Mouse (Mus musculus): ENCODE measurements around the gene Gm11099. TPM values are rescaled to one million over a fixed set of nuclear protein-coding genes. Genes with fewer than 3 reads are reported as not detected.

Gm11099 gene
- polyA plus RNA-seq, 1 experiment from 2014 or later = not detected

DNA sequence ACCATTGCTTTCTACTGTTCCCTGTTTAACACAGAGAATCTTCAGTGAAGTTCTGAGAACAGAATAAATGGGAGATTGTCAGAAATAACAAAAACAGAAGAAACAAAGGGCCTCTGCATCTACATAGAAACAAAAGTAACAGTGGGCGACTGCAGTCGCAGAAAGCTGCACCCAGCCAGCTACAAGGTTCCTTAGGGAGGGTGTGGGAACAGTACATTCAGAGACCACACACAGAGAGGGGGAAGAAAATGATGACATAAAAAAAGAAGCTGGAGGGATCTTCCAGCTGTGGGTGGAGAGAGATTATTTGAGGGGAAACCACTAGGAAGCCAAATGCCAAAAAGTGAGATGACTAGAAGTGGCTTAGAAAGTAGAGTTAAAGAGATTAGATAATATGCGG is 20.6 kb downstream of the Gm11099 start:
- ATAC-seq (replicated peaks; ENCODE audit: low FRiP score) (no peak), DNase-seq (ENCODE audit: low spot score) (no peak)
- Histone ChIP-seq H3K4me1 (replicated peaks; ENCODE audit: control insufficient read depth, insufficient read depth, low read length) (no peaks in the 10 kb centered on the region), H3K4me3 (ENCODE audit: low read depth, low read length) (no peak overlapping the region), H3K36me3 (ENCODE audit: control insufficient read depth, insufficient read depth, low read length) (no peaks in the 10 kb centered on the region), H3K4me2 (no peak overlapping the region), H3K9ac (ENCODE audit: low read depth, low read length) (no peak overlapping the region), H3K27ac (ENCODE audit: low read depth, low read length) (no peak overlapping the region), H3K9me3 (ENCODE audit: control insufficient read depth, low read length) (no peaks in the 10 kb centered on the region), H3K27me3 (replicated peaks; ENCODE audit: control insufficient read depth, insufficient read depth, low read length) (no peaks in the 10 kb centered on the region)
- 59% methylated on average over 3 of the region's 3 CpGs for WGBS

- H3K9me3 ChIP-seq (ENCODE audit: control insufficient read depth, low read length) = no peaks in the 10 kb centered on the region
- DNase-seq (ENCODE audit: low spot score) (no peak), ATAC-seq (replicated peaks; ENCODE audit: low FRiP score) (no peak)
- no peaks in the 10 kb centered on the region for H3K27me3 ChIP-seq (replicated peaks; ENCODE audit: control insufficient read depth, insufficient read depth, low read length)
- H3K4me2 ChIP-seq = no peak overlapping the region
- H3K27ac ChIP-seq (ENCODE audit: low read depth, low read length) = no peak overlapping the region
- H3K9ac ChIP-seq (ENCODE audit: low read depth, low read length) = no peak overlapping the region
- WGBS = 39% methylated on average over 4 of the region's 4 CpGs
- H3K36me3 ChIP-seq (ENCODE audit: control insufficient read depth, insufficient read depth, low read length) = no peaks in the 10 kb centered on the region
- H3K4me1 ChIP-seq (replicated peaks; ENCODE audit: control insufficient read depth, insufficient read depth, low read length) = no peaks in the 10 kb centered on the region
- H3K4me3 ChIP-seq (ENCODE audit: low read depth, low read length) = no peak overlapping the region
Measured at GRCm38 (mm10) chr2:58905057-58905456, 45.8 kb downstream of the Gm11099 start.

- no peak overlapping the region for H3K4me3 ChIP-seq (ENCODE audit: low read depth, low read length)
Measured at GRCm38 (mm10) chr2:58906814-58907516, 47.7 kb downstream of the Gm11099 start.

DNA sequence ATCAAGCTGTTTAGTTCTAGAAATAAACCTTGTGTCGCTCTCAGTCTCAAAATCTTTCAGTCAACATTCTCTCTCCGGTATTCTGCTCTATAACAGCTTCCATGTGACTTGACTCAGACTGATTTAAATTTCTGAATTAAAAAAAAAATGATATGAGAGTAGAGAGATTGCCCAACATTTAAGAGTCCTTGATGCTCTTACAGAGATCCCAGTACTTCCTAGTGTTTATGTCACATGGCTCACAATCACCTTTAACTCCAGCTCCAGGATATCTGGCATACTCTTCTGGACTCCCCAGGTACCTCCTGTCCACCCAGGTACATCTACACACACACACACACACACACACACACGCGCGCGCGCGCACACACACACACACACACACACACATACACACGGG is 53.1 kb downstream of the Gm11099 start:
- Histone ChIP-seq H3K4me1 (replicated peaks; ENCODE audit: control insufficient read depth, insufficient read depth, low read length) (no peaks in the 10 kb centered on the region), H3K4me2 (no peak overlapping the region), H3K36me3 (ENCODE audit: control insufficient read depth, insufficient read depth, low read length) (no peaks in the 10 kb centered on the region), H3K9me3 (ENCODE audit: control insufficient read depth, low read length) (no peaks in the 10 kb centered on the region), H3K27ac (ENCODE audit: low read depth, low read length) (no peak overlapping the region), H3K27me3 (replicated peaks; ENCODE audit: control insufficient read depth, insufficient read depth, low read length) (no peaks in the 10 kb centered on the region), H3K9ac (ENCODE audit: low read depth, low read length) (no peak overlapping the region), H3K4me3 (ENCODE audit: low read depth, low read length) (no peak overlapping the region)
- WGBS = 88% methylated on average over 9 of the region's 9 CpGs
- ATAC-seq (replicated peaks; ENCODE audit: low FRiP score) (no peak), DNase-seq (ENCODE audit: low spot score) (no peak)

More at GRCm38 (mm10) chr2:58906814-58907516, 47.7 kb downstream of the Gm11099 start:
- DNase-seq (ENCODE audit: low spot score) = no peak
- peak overlapping the region; percentile 31 for H3K4me2 ChIP-seq
- H3K4me1 ChIP-seq (replicated peaks; ENCODE audit: control insufficient read depth, insufficient read depth, low read length) = no peaks in the 10 kb centered on the region
- no peak overlapping the region for H3K9ac ChIP-seq (ENCODE audit: low read depth, low read length)
- H3K36me3 ChIP-seq (ENCODE audit: control insufficient read depth, insufficient read depth, low read length) = no peaks in the 10 kb centered on the region
- no peaks in the 10 kb centered on the region for H3K9me3 ChIP-seq (ENCODE audit: control insufficient read depth, low read length)
- no peaks in the 10 kb centered on the region for H3K27me3 ChIP-seq (replicated peaks; ENCODE audit: control insufficient read depth, insufficient read depth, low read length)
- no peak overlapping the region for H3K27ac ChIP-seq (ENCODE audit: low read depth, low read length)
- 28% methylated on average over 14 of the region's 14 CpGs for WGBS
- ATAC-seq (replicated peaks; ENCODE audit: low FRiP score) = no peak

GRCm38 (mm10) chr2:58918351-58918750 is 59.1 kb downstream of the Gm11099 start:
- no peaks in the 10 kb centered on the region for H3K4me1 ChIP-seq (replicated peaks; ENCODE audit: control insufficient read depth, insufficient read depth, low read length)
- H3K27me3 ChIP-seq (replicated peaks; ENCODE audit: control insufficient read depth, insufficient read depth, low read length) = no peaks in the 10 kb centered on the region
- 58% methylated on average over 4 of the region's 4 CpGs for WGBS
- no peak for DNase-seq (ENCODE audit: low spot score)
- H3K4me2 ChIP-seq = no peak overlapping the region
- H3K9me3 ChIP-seq (ENCODE audit: control insufficient read depth, low read length) = no peaks in the 10 kb centered on the region
- no peak for ATAC-seq (replicated peaks; ENCODE audit: low FRiP score)
- H3K27ac ChIP-seq (ENCODE audit: low read depth, low read length) = no peak overlapping the region
- no peak overlapping the region for H3K9ac ChIP-seq (ENCODE audit: low read depth, low read length)
- no peaks in the 10 kb centered on the region for H3K36me3 ChIP-seq (ENCODE audit: control insufficient read depth, insufficient read depth, low read length)
- no peak overlapping the region for H3K4me3 ChIP-seq (ENCODE audit: low read depth, low read length)

- WGBS = 96% methylated on average over 2 of the region's 2 CpGs
- H3K4me2 ChIP-seq = no peak overlapping the region
- no peaks in the 10 kb centered on the region for H3K4me1 ChIP-seq (replicated peaks; ENCODE audit: control insufficient read depth, insufficient read depth, low read length)
- H3K4me3 ChIP-seq (ENCODE audit: low read depth, low read length) = no peak overlapping the region
- DNase-seq (ENCODE audit: low spot score) (no peak), ATAC-seq (replicated peaks; ENCODE audit: low FRiP score) (no peak)
- no peak overlapping the region for H3K27ac ChIP-seq (ENCODE audit: low read depth, low read length)
- H3K9ac ChIP-seq (ENCODE audit: low read depth, low read length) = no peak overlapping the region
- no peaks in the 10 kb centered on the region for H3K27me3 ChIP-seq (replicated peaks; ENCODE audit: control insufficient read depth, insufficient read depth, low read length)
- H3K36me3 ChIP-seq (ENCODE audit: control insufficient read depth, insufficient read depth, low read length) = no peaks in the 10 kb centered on the region
- no peaks in the 10 kb centered on the region for H3K9me3 ChIP-seq (ENCODE audit: control insufficient read depth, low read length)
Measured at GRCm38 (mm10) chr2:58925551-58925950, 66.3 kb downstream of the Gm11099 start.

DNA sequence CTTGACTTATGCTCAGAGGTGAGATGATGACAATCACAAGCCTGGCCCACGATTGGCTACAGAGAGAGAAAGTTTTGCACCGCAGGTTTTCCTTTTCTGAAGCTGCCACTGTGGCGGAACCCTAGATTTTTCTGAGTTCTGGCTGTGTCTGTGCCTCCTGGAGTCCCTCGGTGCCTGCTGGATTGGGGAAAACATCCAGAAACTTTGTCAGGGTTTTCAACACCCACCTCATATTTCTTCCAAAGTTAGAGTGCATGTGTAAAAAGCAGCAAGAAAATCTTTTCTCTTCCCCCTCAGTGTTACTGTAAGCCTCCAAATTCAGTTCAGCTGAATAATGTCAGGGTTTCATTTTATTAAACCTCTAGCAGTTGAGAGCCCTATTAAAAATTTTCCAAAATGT is 82.1 kb downstream of the Gm11099 start:
- H3K27ac ChIP-seq (ENCODE audit: low read depth, low read length) = no peak overlapping the region
- no peaks in the 10 kb centered on the region for H3K4me1 ChIP-seq (replicated peaks; ENCODE audit: control insufficient read depth, insufficient read depth, low read length)
- 78% methylated on average over 4 of the region's 4 CpGs for WGBS
- H3K4me2 ChIP-seq = no peak overlapping the region
- H3K9ac ChIP-seq (ENCODE audit: low read depth, low read length) = no peak overlapping the region
- no peak overlapping the region for H3K4me3 ChIP-seq (ENCODE audit: low read depth, low read length)
- ATAC-seq (replicated peaks; ENCODE audit: low FRiP score) = no peak
- no peaks in the 10 kb centered on the region for H3K36me3 ChIP-seq (ENCODE audit: control insufficient read depth, insufficient read depth, low read length)
- H3K9me3 ChIP-seq (ENCODE audit: control insufficient read depth, low read length) = no peaks in the 10 kb centered on the region
- DNase-seq (ENCODE audit: low spot score) = no peak
- H3K27me3 ChIP-seq (replicated peaks; ENCODE audit: control insufficient read depth, insufficient read depth, low read length) = no peaks in the 10 kb centered on the region

GRCm38 (mm10) chr2:58948796-58949195 is 89.6 kb downstream of the Gm11099 start:
- H3K4me3 ChIP-seq (ENCODE audit: low read depth, low read length) = no peak overlapping the region
- DNase-seq (ENCODE audit: low spot score) (no peak), ATAC-seq (replicated peaks; ENCODE audit: low FRiP score) (no peak)
- no peak overlapping the region for H3K27ac ChIP-seq (ENCODE audit: low read depth, low read length)
- H3K9me3 ChIP-seq (ENCODE audit: control insufficient read depth, low read length) = no peaks in the 10 kb centered on the region
- no peaks in the 10 kb centered on the region for H3K36me3 ChIP-seq (ENCODE audit: control insufficient read depth, insufficient read depth, low read length)
- no peak overlapping the region for H3K4me2 ChIP-seq
- H3K4me1 ChIP-seq (replicated peaks; ENCODE audit: control insufficient read depth, insufficient read depth, low read length) = no peaks in the 10 kb centered on the region
- H3K9ac ChIP-seq (ENCODE audit: low read depth, low read length) = no peak overlapping the region
- WGBS = 81% methylated on average over 7 of the region's 7 CpGs
- H3K27me3 ChIP-seq (replicated peaks; ENCODE audit: control insufficient read depth, insufficient read depth, low read length) = no peaks in the 10 kb centered on the region

DNA sequence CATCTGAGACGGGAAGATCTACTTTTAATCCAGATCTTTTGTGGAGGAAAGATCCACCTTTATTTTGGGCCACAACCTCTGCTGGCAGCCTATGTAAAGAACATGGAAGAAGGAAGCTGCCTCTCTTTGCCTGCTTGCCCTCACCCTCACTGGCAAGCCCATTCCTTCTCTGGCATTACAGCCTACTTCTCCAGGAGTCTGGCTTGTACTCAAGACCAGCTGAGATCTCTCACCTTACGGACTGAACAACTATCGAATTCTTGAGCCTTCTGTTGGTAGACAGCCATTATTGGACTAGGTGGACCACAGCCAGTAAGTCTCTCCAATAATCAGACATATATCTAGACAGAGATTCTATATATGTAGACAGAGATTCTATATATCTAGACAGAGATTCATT is 92.9 kb downstream of the Gm11099 start:
- H3K9ac ChIP-seq (ENCODE audit: low read depth, low read length) = no peak overlapping the region
- H3K4me2 ChIP-seq = no peak overlapping the region
- H3K27ac ChIP-seq (ENCODE audit: low read depth, low read length) = no peak overlapping the region
- H3K9me3 ChIP-seq (ENCODE audit: control insufficient read depth, low read length) = no peaks in the 10 kb centered on the region
- H3K4me3 ChIP-seq (ENCODE audit: low read depth, low read length) = no peak overlapping the region
- H3K36me3 ChIP-seq (ENCODE audit: control insufficient read depth, insufficient read depth, low read length) = no peaks in the 10 kb centered on the region
- H3K4me1 ChIP-seq (replicated peaks; ENCODE audit: control insufficient read depth, insufficient read depth, low read length) = no peaks in the 10 kb centered on the region
- ATAC-seq (replicated peaks; ENCODE audit: low FRiP score) (no peak), DNase-seq (ENCODE audit: low spot score) (no peak)
- no peaks in the 10 kb centered on the region for H3K27me3 ChIP-seq (replicated peaks; ENCODE audit: control insufficient read depth, insufficient read depth, low read length)
- 82% methylated on average over 3 of the region's 3 CpGs for WGBS
